Mouse (Mus musculus) embryonic facial prominence, embryonic 10.5 days (tissue): ENCODE measurements at regions not wholly inside any gene's neighbourhood (a gene's known extent, or its start where the extent isn't known, plus 50 kb on each side); places are given as distances from the start of the nearest gene placed in this dataset.

Experiments used
- DNase-seq: peaks from one replicate; pipeline ENCODE4 v3.0.0-alpha.2; 2017; ENCODE audit warnings: low spot score
- H3K27ac ChIP-seq: fragments of 300-500 bp; sonication (generic); replicated peaks from 2 replicates; pipeline ENCODE4 v1.5.1; 2016; ENCODE audit warnings: mild to moderate bottlenecking
- H3K27me3 ChIP-seq: fragments of 300-500 bp; sonication (generic); replicated peaks from 2 replicates; pipeline ENCODE4 v1.6.1; 2016; ENCODE audit warnings: low read depth, mild to moderate bottlenecking; ENCODE audit not compliant: poor library complexity, severe bottlenecking
- H3K36me3 ChIP-seq: fragments of 300-500 bp; sonication (generic); replicated peaks from 2 replicates; pipeline ENCODE4 v1.6.1; 2016; ENCODE audit warnings: mild to moderate bottlenecking, moderate library complexity
- H3K4me1 ChIP-seq: fragments of 300-500 bp; sonication (generic); 2 replicates; pipeline ENCODE4 v1.6.1; 2016
- H3K4me3 ChIP-seq: fragments of 300-500 bp; sonication (generic); 2 replicates; pipeline ENCODE4 v1.5.1; 2016; ENCODE audit warnings: mild to moderate bottlenecking, moderate library complexity
- H3K9me3 ChIP-seq: fragments of 300-500 bp; sonication (generic); 2 replicates; pipeline ENCODE4 v1.6.1; 2016; ENCODE audit warnings: mild to moderate bottlenecking
- WGBS: fragments of 180-500 bp; shearing (Covaris S2); methylation state at CpG from one replicate; pipeline ENCODE4 v1.1.7; 2016; 5-methylcytosine and 5-hydroxymethylcytosine counted together

DNA sequence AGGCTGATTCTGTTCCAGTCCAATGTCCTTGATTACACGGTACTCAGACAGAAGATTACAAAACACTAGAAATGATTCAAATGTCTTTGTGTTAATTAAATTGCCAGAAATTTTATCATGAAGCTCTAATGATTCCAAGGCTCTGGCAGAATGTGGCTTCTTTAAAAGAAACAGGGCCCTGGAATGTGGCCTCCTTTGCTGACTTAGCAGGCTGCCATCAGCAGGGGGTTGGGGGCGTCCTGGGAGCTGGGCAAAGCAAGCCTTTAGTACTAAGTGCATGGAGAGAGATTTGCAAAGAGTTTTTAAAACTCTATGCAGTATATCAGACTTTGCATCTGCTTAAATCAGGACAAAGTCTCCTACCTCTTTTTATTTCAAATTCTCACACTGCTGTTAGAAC is 434.8 kb upstream of the Cited2 start:
- no peak for DNase-seq
- WGBS, result 38% methylated on average over 2 of the region's 2 CpGs
- Histone ChIP-seq H3K4me1 (peaks cover 8% of the 10 kb centered on the region), H3K4me3 (no peak overlapping the region), H3K27me3 (no peaks in the 10 kb centered on the region), H3K9me3 (no peaks in the 10 kb centered on the region), H3K36me3 (no peaks in the 10 kb centered on the region), H3K27ac (no peak overlapping the region)

- Histone ChIP-seq H3K4me1 (peaks cover 8% of the 10 kb centered on the region), H3K9me3 (no peaks in the 10 kb centered on the region), H3K27ac (no peak overlapping the region), H3K36me3 (no peaks in the 10 kb centered on the region), H3K4me3 (no peak overlapping the region), H3K27me3 (no peaks in the 10 kb centered on the region)
- WGBS, result 93% methylated on average over 6 of the region's 6 CpGs
- no peak for DNase-seq
Measured at GRCm38 (mm10) chr10:17292331-17292730, 430.7 kb upstream of the Cited2 start.

GRCm38 (mm10) chr10:17294440-17294839 is 428.6 kb upstream of the Cited2 start:
- no peaks in the 10 kb centered on the region for H3K27me3 ChIP-seq

GRCm38 (mm10) chr10:17295157-17295556 is 427.9 kb upstream of the Cited2 start:
- Histone ChIP-seq H3K27me3 (no peaks in the 10 kb centered on the region), H3K9me3 (no peaks in the 10 kb centered on the region), H3K27ac (no peak overlapping the region), H3K4me1 (peaks cover 7% of the 10 kb centered on the region), H3K4me3 (no peak overlapping the region), H3K36me3 (no peaks in the 10 kb centered on the region)
- no peak for DNase-seq
- 86% methylated on average over 3 of the region's 3 CpGs for WGBS

More at GRCm38 (mm10) chr10:17294440-17294839, 428.6 kb upstream of the Cited2 start:
- 86% methylated on average over 3 of the region's 3 CpGs for WGBS
- Histone ChIP-seq H3K36me3 (no peaks in the 10 kb centered on the region), H3K9me3 (no peaks in the 10 kb centered on the region), H3K4me3 (no peak overlapping the region), H3K27ac (no peak overlapping the region), H3K4me1 (peaks cover under 1% of the 10 kb centered on the region; the same call in 1 of the 2 replicates)
- DNase-seq, result no peak

GRCm38 (mm10) chr10:17299600-17299999 is 423.4 kb upstream of the Cited2 start:
- DNase-seq, result no peak
- H3K27ac ChIP-seq, result no peak overlapping the region
- peaks cover 7% of the 10 kb centered on the region for H3K4me1 ChIP-seq
- no peaks in the 10 kb centered on the region for H3K27me3 ChIP-seq
- 39% methylated on average over 6 of the region's 6 CpGs for WGBS
- H3K36me3 ChIP-seq, result no peaks in the 10 kb centered on the region
- H3K9me3 ChIP-seq, result no peaks in the 10 kb centered on the region
- no peak overlapping the region for H3K4me3 ChIP-seq

- no peak for DNase-seq
- no peaks in the 10 kb centered on the region for H3K27me3 ChIP-seq
- H3K27ac ChIP-seq, result no peak overlapping the region
- peaks cover 13% of the 10 kb centered on the region for H3K4me1 ChIP-seq
- WGBS, result 91% methylated on average over 3 of the region's 3 CpGs
- H3K9me3 ChIP-seq, result no peaks in the 10 kb centered on the region
- H3K4me3 ChIP-seq, result no peak overlapping the region
- no peaks in the 10 kb centered on the region for H3K36me3 ChIP-seq
Measured at GRCm38 (mm10) chr10:17326724-17327123, 396.3 kb upstream of the Cited2 start.

- Histone ChIP-seq H3K36me3 (no peaks in the 10 kb centered on the region), H3K4me3 (peak overlapping the region; percentile 54), H3K4me1 (peaks cover 39% of the 10 kb centered on the region), H3K27ac (peak overlapping the region; percentile 81), H3K9me3 (no peaks in the 10 kb centered on the region), H3K27me3 (no peaks in the 10 kb centered on the region)
- 5% methylated on average over 6 of the region's 6 CpGs for WGBS
- DNase-seq, result no peak
Measured at GRCm38 (mm10) chr10:17330904-17331606, 392.0 kb upstream of the Cited2 start.

DNA sequence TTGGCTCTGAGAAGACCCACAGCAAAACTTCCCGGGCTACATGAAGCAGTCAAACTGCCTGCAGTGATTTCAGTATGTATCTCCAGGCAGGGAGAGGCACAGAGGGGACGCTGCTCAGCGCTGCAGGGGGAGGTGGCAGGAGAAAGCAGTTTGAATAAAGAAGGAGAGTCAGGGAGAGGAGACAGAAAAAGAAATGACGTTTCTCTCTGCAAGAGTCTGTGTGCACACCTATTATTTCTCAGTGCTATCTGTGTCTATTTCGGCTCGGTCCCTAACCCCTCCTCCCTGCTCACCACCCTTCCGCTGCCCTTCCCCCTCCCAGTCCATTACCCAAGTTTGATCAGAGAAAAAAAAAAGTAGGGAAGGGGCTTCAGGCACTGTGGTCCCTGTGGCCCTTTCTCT is 391.4 kb upstream of the Cited2 start:
- Histone ChIP-seq H3K4me1 (peaks cover 39% of the 10 kb centered on the region), H3K9me3 (no peaks in the 10 kb centered on the region), H3K4me3 (peak overlapping the region; percentile 54), H3K36me3 (no peaks in the 10 kb centered on the region), H3K27ac (peak overlapping the region; percentile 81), H3K27me3 (no peaks in the 10 kb centered on the region)
- WGBS, result 0% methylated on average over 7 of the region's 7 CpGs
- DNase-seq, result peak; percentile 38

GRCm38 (mm10) chr10:17332025-17332767 is 390.8 kb upstream of the Cited2 start:
- Histone ChIP-seq H3K4me3 (peak overlapping the region; percentile 54), H3K27me3 (no peaks in the 10 kb centered on the region), H3K9me3 (no peaks in the 10 kb centered on the region), H3K27ac (peak overlapping the region; percentile 81; the same call in 1 of the 2 replicates), H3K4me1 (peaks cover 39% of the 10 kb centered on the region), H3K36me3 (no peaks in the 10 kb centered on the region)
- WGBS, result 25% methylated on average over 6 of the region's 6 CpGs
- DNase-seq, result peak; percentile 64

GRCm38 (mm10) chr10:17332986-17333385 is 390.0 kb upstream of the Cited2 start:
- H3K27ac ChIP-seq, result no peak overlapping the region
- H3K4me3 ChIP-seq, result no peak overlapping the region
- no peaks in the 10 kb centered on the region for H3K36me3 ChIP-seq
- peak; percentile 11 for DNase-seq
- no peaks in the 10 kb centered on the region for H3K27me3 ChIP-seq
- WGBS, result 27% methylated on average over 3 of the region's 3 CpGs
- peaks cover 39% of the 10 kb centered on the region for H3K4me1 ChIP-seq
- no peaks in the 10 kb centered on the region for H3K9me3 ChIP-seq

DNA sequence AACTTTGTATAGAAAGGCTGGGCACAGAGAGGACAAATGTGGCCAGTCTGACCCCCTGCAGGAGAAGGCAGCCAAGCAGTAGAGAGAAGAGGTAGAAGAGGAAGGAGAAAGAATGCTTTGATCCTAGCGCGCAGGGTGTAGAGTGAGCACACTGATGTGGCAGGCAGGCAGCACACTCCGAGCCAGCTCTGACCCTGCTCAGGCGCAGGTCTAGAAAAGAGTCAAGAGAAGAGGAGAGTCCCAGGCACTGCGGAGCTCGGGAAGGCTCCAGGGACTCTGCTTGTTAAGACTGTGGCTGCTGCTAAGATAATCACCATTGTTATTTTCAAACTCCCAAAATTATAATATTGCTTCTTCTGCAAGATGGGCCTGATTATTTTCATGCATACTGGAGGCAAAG is 389.3 kb upstream of the Cited2 start:
- DNase-seq, result peak; percentile 47
- H3K27ac ChIP-seq, result peak overlapping the region; percentile 69
- H3K4me3 ChIP-seq, result 0 out of 2 replicates have a peak overlapping the region, but pooled peaks have one; percentile 8
- no peaks in the 10 kb centered on the region for H3K27me3 ChIP-seq
- no peaks in the 10 kb centered on the region for H3K36me3 ChIP-seq
- 3% methylated on average over 6 of the region's 6 CpGs for WGBS
- peaks cover 39% of the 10 kb centered on the region for H3K4me1 ChIP-seq
- no peaks in the 10 kb centered on the region for H3K9me3 ChIP-seq

GRCm38 (mm10) chr10:17337217-17337616 is 385.8 kb upstream of the Cited2 start:
- H3K27me3 ChIP-seq, result no peaks in the 10 kb centered on the region
- no peaks in the 10 kb centered on the region for H3K36me3 ChIP-seq
- H3K27ac ChIP-seq, result no peak overlapping the region
- DNase-seq, result no peak
- no peaks in the 10 kb centered on the region for H3K9me3 ChIP-seq
- WGBS, result 89% methylated on average over 2 of the region's 2 CpGs
- H3K4me3 ChIP-seq, result no peak overlapping the region
- peaks cover 21% of the 10 kb centered on the region for H3K4me1 ChIP-seq

DNA sequence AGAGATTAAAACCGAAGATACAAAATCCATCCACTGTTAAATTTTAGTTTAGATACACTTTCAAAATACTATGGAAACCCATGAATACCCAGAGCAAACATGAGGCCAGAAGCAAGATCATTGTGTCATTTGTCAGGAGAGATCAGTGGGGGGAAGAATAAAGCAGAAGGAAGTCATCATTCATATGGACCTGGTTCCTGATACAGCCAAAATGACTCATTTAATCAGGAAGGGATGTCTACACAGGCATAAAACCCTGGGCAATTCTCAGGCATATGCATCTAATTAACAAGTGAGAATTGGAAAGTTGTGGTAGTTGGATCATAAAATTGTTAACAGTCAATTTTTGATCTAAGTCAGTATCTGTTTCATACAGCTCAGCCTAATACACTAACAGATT is 379.2 kb upstream of the Cited2 start:
- H3K27me3 ChIP-seq, result no peaks in the 10 kb centered on the region
- WGBS, result 93% methylated on average over 1 of the region's 1 CpGs
- H3K4me1 ChIP-seq, result no peaks in the 10 kb centered on the region
- no peak overlapping the region for H3K27ac ChIP-seq
- DNase-seq, result no peak
- H3K36me3 ChIP-seq, result no peaks in the 10 kb centered on the region
- no peaks in the 10 kb centered on the region for H3K9me3 ChIP-seq
- no peak overlapping the region for H3K4me3 ChIP-seq
